Mouse (Mus musculus) layer of hippocampus, adult 2 months (tissue): ENCODE measurements at regions not wholly inside any gene's neighbourhood (a gene's known extent, or its start where the extent isn't known, plus 50 kb on each side); places are given as distances from the start of the nearest gene placed in this dataset.
"Not testable (repeated sequence)": the region's sequence is repeated elsewhere in the genome, so short reads cannot be mapped to it uniquely, and the experiment has no call there.

Experiments
- DNase-seq, 2 experiments: peaks; one replicate each; pipeline ENCODE4 v3.0.0; 2022; ENCODE audit warnings: low spot score in 2 of 2
- H3K27ac ChIP-seq: fragments of 200-600 bp; 2 replicates; pipeline ENCODE4 v1.8.1; 2022
- H3K4me3 ChIP-seq: fragments of 200-600 bp; 2 replicates; pipeline ENCODE4 v1.8.1; 2022; ENCODE audit warnings: mild to moderate bottlenecking
- CTCF ChIP-seq: fragments of 200-600 bp; conservative IDR thresholded peaks from 2 replicates; pipeline ENCODE4 v1.8.1; 2022; ENCODE audit warnings: antibody characterized with exemption, mild to moderate bottlenecking, moderate library complexity

GRCm38 (mm10) chr3:128369521-128370127 lies 473.5 kb upstream of the Fam241a start:
- no peak for TF ChIP-seq CTCF
- H3K27ac ChIP-seq: no peak overlapping the region
- no peak overlapping the region for H3K4me3 ChIP-seq
- no peak for DNase-seq

DNA sequence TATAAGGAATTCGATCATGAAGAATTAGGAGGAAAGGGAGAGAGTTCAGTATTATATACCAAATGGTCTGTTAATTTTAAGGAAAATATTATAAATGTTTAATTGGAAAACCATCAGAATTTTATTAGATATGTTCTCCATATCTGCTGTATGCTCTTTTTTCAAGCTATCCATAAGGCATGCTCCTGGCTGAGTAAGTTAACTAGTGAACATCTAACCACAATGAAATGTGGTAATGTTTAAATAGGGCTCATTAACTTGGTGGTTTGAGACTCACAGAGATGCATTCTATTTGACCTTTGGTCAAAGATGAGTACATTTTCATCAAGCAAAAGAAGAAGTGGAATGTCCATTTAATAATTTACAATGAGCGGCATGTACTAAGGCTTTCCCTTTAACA lies 466.2 kb upstream of the Fam241a start:
- Histone ChIP-seq H3K4me3 (no peak overlapping the region), H3K27ac (no peak overlapping the region)
- no peak for TF ChIP-seq CTCF
- no peak for DNase-seq

- DNase-seq: peak; percentile 52 to 59
- not testable (repeated sequence) for H3K4me3 ChIP-seq, H3K27ac ChIP-seq
- TF ChIP-seq CTCF: peak; percentile 86
These were observed 453.0 kb upstream of the Fam241a start for GRCm38 (mm10) chr3:128349123-128349522.

DNA sequence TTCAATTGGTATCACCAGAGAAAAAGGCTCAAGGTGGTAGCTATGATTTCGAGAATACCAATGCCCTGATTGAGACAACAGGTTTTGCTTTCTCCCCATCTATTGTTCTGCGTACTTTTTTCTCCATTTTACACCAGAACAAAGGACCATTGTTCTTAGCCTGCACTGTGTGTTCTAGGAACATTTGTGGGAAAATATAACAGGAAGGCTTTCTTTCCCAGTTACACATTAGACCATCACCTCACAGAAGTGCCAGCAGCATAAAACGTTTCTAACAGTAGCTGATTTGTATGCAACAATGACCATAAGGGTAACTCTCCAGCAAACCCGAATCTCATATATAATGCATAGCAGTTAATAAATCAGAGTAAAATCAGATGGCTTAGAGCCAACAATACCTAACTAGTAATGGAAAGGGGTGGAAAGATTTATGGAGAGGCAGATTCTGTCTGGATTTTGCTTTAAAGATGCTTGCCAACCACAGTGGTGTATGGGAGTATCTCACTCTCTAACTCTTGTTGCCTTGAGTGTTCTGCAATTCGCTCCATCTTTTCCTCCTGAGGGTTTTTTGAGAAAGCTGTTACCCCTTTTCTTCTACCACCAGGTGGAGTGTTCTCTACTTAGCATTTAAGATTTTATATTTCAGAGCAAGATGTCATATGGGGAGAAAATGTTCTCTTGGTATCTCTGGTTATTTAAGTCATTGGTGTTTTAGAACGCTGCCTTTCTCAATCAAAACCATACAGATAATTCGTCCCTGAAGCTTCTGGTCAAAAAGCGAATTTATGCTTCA lies 451.9 kb upstream of the Fam241a start:
- no peak for DNase-seq
- no peak overlapping the region for H3K4me3 ChIP-seq
- H3K27ac ChIP-seq: no peak overlapping the region
- TF ChIP-seq CTCF: peak; percentile 65

GRCm38 (mm10) chr3:128337508-128337907 lies 441.4 kb upstream of the Fam241a start:
- no peak for DNase-seq
- Histone ChIP-seq H3K27ac (no peak overlapping the region), H3K4me3 (no peak overlapping the region)
- no peak for TF ChIP-seq CTCF

DNA sequence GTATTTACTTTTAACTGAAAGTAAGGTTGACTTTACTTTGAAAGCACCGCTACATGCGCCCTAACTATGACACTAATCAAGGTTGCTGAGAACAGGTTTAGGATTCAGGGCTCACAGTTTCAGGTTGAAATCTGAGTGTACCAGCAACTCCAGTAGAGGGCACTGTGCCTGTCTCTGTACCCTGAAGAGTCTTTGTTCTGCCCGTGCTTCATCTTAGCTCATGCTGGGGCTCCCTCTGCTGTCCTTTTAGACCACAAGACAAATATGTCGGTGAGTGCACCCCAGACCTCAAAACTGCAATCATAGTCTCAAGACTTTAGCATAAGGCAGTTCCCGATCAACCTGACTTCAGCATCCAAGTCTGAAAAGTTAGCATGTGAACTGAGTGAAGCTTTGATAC lies 440.9 kb upstream of the Fam241a start:
- peak; percentile 99 for TF ChIP-seq CTCF
- peak; percentile 69 to 73 for DNase-seq
- H3K4me3 ChIP-seq: no peak overlapping the region
- H3K27ac ChIP-seq: no peak overlapping the region

- no peak for DNase-seq
- TF ChIP-seq CTCF: no peak
- Histone ChIP-seq H3K4me3 (no peak overlapping the region), H3K27ac (no peak overlapping the region)
These were observed 431.6 kb upstream of the Fam241a start for GRCm38 (mm10) chr3:128327677-128328076.

DNA sequence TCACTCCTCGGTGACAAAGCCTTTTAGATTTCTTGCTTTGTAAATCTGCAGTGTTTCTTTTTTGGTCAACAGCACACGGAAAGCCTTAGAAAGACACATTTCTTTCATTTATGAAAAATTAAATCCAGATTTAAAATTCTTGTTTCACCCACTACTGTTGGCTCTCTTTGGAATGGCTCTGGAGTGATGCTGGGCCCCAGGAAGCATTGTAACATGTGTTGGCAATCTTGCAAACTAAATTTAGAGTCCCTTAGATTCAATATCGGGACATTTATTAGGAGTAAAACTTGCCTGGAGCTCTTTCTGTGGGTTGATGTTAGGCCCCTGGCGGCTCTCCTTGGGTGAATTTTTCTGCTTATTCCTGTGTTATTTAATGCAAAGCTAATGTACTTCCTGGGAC lies 405.2 kb upstream of the Fam241a start:
- no peak for DNase-seq
- TF ChIP-seq CTCF: no peak
- no peak overlapping the region for H3K4me3 ChIP-seq
- H3K27ac ChIP-seq: no peak overlapping the region

DNA sequence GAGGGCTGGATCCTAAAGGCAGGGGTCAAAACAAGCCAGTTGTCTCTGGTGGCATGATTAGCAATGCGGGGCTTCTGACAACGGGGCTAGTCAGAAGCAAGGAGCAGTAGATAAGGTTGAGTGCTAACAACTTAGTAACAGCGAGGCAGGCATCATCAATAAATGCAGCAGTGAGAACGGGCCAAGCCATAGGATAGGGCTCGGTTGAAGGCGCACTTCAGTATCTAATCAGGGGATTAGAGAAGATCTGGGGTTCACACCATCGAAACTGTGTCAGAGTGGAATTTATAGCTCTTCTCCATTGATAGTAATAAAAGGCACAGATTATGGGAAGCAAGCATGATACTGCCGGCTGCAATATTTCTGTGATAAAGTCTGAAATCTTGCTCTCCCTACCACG lies 402.0 kb upstream of the Fam241a start:
- no peak for DNase-seq
- no peak for TF ChIP-seq CTCF
- Histone ChIP-seq H3K4me3 (no peak overlapping the region; the same call in 1 of the 2 replicates), H3K27ac (no peak overlapping the region)

DNA sequence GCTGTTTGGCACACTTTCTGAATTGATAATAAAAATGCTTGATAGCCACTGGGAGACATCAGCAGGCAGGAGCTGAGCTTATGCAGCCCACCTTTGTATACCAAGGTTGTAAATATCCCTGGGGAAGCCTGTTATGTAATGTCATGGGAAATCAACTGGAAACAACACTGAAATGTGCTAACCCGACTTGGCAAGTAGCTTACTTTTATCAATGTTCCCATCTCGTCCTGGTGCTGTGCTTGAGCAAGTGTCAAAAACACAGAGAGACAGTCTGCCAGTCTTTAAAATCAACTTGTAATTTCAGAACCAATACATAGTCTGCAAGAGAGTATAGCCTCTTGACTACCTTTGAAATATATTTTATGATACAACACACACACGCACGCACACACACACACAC lies 391.7 kb upstream of the Fam241a start:
- Histone ChIP-seq H3K27ac (no peak overlapping the region), H3K4me3 (no peak overlapping the region)
- no peak for TF ChIP-seq CTCF
- DNase-seq: no peak

DNA sequence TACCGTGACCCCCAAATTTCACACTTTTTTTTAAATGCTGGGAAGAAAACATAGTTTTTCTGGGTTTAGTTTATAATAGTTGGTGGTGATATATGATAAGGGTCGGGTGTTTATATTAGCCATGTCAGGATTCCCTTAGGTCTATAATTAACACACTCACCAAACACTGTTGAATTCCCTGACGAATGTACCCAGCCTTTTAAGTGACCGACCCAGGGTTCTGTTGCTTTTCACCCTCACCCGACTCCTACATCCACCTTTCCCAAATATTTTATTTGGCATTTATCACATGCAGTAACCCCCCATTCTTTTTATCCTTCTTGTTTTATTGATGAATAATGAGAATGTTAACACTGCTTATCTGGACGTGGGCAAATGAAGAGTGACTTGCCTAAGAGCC lies 389.1 kb upstream of the Fam241a start:
- Histone ChIP-seq H3K4me3 (no peak overlapping the region), H3K27ac (no peak overlapping the region)
- DNase-seq: no peak
- TF ChIP-seq CTCF: no peak

DNA sequence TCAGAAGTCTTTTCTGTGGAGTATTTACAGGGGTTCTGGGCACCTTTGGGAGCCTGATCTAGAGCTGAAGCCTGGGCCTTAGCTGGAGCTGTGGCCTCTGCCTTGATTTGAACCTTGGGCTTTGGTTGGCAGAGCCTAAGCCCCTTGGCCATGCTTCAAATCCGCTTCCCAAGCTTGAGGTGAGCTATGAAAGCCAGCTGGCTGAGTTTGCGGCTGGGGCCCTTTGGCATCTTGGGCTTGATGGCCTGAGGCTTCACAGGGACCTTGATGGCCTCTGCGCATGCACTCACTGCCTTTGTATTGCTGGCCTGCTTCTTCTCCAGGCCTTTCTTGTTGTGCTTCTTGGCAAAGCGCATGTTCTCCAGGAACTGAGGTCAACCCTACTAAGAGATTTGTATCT lies 384.5 kb upstream of the Fam241a start:
- TF ChIP-seq CTCF: no peak
- no peak overlapping the region for H3K4me3 ChIP-seq
- no peak for DNase-seq
- no peak overlapping the region for H3K27ac ChIP-seq

DNA sequence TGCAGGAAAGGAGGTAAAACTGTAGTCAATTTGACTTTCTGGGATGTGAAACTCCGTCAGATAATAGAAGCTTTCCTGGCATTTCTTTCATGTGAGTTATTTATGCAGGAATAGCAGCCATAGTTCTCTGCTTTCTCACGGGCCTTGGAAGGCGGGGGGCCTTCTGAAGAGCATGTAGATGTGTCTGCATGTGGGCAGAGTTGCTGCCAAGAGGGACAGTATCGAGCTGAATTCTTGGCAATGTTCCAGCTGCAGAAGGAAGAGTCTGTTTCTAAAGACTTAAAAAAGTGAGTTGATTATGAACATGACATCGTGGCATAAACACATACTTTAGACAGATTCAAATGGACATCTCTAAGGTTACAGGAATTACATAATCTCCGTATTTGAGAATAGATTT lies 374.5 kb upstream of the Fam241a start:
- peak in 1 of 2 experiments; percentile 1 for DNase-seq
- TF ChIP-seq CTCF: no peak
- Histone ChIP-seq H3K4me3 (no peak overlapping the region), H3K27ac (no peak overlapping the region)

DNA sequence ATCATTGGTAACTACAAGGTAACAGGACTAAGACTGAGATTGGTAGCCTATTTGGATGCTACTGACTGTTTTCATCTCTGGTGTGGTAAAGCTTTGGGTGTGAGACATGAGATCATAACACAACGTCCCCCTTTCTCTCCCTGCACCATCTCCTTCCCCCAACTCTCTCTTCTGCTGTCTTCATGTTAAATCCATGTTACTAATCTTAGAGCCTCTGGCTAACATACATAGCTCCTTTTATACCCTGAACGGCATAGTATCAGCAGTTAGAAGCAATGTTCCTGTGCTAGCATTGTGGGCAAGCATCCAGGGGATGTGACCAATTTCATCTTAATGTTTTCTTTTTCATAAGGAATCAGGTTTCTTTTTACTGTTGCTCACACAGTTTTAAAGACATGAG lies 365.1 kb upstream of the Fam241a start:
- no peak for TF ChIP-seq CTCF
- Histone ChIP-seq H3K27ac (no peak overlapping the region), H3K4me3 (no peak overlapping the region)
- no peak for DNase-seq
